Mouse (Mus musculus) T-cell, adult 2 months (primary cell): ENCODE data around the gene Tbc1d14.

Experiments
- DNase-seq: peaks from one replicate; pipeline ENCODE4 v3.0.0; 2022; ENCODE audit warnings: low spot score

The Tbc1d14 gene

GRCm38 (mm10) chr5:36461231-36461630 is 131.8 kb downstream of the Tbc1d14 start:
- no peak for DNase-seq

GRCm38 (mm10) chr5:36460712-36461111 is 132.4 kb downstream of the Tbc1d14 start:
- no peak for DNase-seq

GRCm38 (mm10) chr5:36458926-36459325 is 134.2 kb downstream of the Tbc1d14 start:
- peak; percentile 69 for DNase-seq

GRCm38 (mm10) chr5:36457706-36458105 is 135.4 kb downstream of the Tbc1d14 start:
- no peak for DNase-seq

GRCm38 (mm10) chr5:36452821-36453220 is 140.3 kb downstream of the Tbc1d14 start:
- DNase-seq, result no peak

GRCm38 (mm10) chr5:36451872-36452389 is 141.1 kb downstream of the Tbc1d14 start:
- no peak for DNase-seq

- DNase-seq, result no peak
These were observed 142.0 kb downstream of the Tbc1d14 start for GRCm38 (mm10) chr5:36451119-36451518.

- no peak for DNase-seq
These were observed 143.2 kb downstream of the Tbc1d14 start for GRCm38 (mm10) chr5:36449710-36450358.

GRCm38 (mm10) chr5:36447872-36448271 is 145.2 kb downstream of the Tbc1d14 start:
- DNase-seq, result no peak

- no peak for DNase-seq
These were observed 146.7 kb downstream of the Tbc1d14 start for GRCm38 (mm10) chr5:36446166-36446890.

- no peak for DNase-seq
These were observed 148.0 kb downstream of the Tbc1d14 start for GRCm38 (mm10) chr5:36445028-36445427.

GRCm38 (mm10) chr5:36444611-36445010 is 148.5 kb downstream of the Tbc1d14 start:
- no peak for DNase-seq

GRCm38 (mm10) chr5:36440741-36441140 is 152.3 kb downstream of the Tbc1d14 start:
- DNase-seq, result no peak
